Mouse (Mus musculus) left cerebral cortex, postnatal 25 days (tissue): ENCODE measurements at regions not wholly inside any gene's neighbourhood (a gene's known extent, or its start where the extent isn't known, plus 50 kb on each side); places are given as distances from the start of the nearest gene placed in this dataset.
A peak's percentile ranks its signal among the peaks of the same experiment; 100 is the strongest.

Source experiments
- DNase-seq, 2 experiments: peaks; one replicate each; pipeline ENCODE4 v3.0.0; 2022; ENCODE audit warnings: low spot score in 2 of 2, mixed read lengths in 1 of 2
- intact Hi-C: fragments of 180-260 bp; cut with DNase I; formaldehyde crosslinking; loops from one replicate; pipeline ENCODE4 v1.15.1; 2025

DNA sequence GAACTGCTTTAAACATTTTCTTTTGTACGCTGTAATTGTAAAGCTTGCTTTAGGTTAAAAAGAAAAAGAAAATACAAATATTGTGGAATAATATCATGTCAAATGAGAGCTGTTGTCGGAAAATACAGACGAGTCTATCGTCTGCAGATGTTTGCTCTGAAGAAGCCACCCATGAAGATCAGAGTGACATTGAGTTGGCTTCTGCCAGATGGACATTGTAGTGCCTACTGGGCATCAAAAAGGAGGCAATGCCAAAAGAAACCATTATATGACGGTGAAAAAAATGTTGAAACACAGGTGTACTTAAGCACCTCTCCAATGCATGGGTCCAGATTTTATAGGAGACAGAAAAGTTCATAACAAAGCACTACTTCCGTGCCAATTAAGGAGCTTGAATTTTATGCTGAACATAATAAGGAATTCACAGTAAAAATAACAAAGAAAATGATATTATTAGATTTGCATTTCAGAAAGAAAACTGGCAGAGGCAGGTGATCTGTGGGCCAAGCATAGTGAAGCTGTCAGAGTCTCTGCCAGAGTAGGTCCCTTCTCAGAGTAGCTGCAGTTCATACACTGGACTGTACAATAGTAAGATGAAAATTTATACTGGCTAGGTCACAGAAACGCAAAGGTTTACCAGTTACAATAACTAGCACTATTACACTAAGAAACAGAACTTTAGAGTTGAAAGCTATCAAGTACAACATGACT is 718.9 kb downstream of the Dach1 start:
- intact Hi-C loops: no loop called here
- no peak for DNase-seq

DNA sequence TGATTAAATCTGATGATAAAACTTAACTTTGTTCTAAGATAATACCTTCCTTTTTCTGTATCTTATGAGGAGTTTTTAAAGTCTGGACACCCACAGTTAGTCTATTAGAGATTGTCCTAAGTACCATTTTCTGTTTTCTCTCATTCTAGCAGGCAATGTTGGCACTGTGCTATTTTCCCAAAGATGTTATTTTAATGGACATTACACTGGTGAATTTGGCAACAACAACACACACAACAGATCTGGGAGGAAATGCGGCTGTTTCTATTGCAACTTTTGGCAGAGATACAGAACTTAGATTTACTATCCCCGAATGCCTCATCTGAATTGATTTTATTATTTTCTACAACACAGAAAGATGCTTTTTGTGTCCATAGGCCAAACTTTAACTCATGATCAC is 720.9 kb downstream of the Dach1 start:
- intact Hi-C loops: no loop called here
- no peak for DNase-seq

DNA sequence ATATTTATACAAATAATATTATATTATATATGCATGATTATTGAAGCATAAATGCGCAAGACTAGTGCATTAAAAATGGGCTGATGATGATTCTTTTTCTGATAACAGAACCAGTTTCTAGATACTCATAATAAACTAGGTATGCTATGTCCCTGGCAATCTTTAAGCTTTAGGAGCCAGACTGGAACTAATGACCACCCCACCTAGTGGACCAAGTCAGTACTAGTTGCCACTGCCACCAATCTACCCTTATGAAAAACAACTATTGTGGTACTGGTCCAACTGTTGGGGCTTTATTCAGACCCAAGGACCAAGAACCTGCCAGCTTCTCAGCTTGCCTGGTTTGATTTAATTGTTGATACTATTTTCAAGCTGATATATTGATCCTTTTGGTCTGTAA is 722.8 kb downstream of the Dach1 start:
- DNase-seq: no peak
- intact Hi-C loops: no loop called here

DNA sequence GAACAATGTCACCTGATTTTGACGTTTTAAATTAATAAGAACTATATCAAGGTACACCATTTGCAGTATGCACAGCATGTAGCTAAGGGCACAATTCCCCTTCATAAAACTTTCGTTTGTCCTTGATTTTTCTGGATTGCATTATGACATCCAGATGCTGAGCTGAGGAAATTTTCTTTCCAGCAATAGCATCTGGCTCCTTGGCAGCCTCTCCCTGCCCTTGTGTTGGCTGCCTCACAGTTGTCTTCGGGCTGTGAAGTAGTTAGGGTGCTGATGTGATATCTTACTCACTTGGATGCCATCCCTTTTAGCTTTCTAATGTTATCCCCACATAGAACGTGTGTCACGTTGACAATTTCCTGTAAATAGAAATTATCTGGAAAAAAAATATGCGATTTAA is 729.2 kb downstream of the Dach1 start:
- intact Hi-C loops: no loop called here
- no peak for DNase-seq

DNA sequence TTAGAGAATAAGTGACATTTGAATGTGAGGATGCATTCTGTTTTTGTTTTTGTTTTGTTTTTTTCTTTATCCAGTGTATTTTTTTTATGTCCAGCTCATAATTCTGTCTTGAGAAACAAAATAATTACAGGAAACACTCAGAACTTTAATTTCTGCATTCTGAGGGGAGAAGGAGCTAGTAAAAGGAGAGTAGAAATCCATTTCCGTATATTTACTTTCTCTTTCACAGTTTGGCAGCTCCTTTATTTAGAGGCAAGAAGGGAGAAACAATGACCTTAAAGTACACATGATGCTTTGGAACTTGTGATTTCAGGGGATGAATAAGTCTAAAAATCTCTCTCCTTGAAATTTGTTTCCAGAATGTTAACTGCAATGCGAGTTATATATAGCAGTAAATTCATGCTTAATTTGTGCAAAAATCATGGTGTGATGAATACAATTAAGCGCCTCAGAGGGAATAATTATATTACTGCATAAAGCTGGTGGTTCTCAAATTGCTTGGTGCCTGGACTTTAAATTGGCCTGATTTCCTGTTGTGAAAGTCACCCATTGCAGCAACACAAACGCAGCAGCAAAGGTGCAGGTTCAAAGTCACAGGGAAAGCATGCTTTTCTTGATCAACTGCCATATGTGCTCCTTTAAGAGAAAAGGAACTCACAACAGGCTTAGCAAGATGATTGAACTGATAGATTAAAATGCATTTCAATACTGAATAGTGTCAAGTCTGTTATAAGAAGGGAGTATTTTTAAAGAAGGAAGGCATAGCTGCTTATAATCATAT is 733.9 kb downstream of the Dach1 start:
- intact Hi-C loops: no loop called here
- peak in 1 of 2 experiments; percentile 29 for DNase-seq

DNA sequence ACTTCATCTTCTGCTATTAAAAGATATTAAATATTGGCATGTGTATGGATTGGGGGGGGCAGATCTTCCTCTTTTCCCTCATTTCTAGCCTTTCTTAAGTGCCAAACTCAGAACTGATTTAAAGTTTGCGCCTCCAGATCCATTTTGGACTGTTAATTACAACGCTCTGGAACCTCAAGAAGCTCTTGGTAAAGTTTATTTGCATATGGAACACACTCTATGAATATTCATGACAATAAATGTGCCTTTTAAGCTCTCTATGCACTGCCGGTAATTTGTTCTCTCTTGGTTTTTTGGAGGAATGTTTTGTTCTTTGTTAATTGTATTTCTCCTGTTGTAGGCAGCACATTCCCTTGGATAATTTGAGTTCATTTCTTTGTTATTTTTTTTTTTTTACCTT is 738.3 kb downstream of the Dach1 start:
- peak in 1 of 2 experiments; percentile 4 for DNase-seq
- intact Hi-C loops: no loop called here

DNA sequence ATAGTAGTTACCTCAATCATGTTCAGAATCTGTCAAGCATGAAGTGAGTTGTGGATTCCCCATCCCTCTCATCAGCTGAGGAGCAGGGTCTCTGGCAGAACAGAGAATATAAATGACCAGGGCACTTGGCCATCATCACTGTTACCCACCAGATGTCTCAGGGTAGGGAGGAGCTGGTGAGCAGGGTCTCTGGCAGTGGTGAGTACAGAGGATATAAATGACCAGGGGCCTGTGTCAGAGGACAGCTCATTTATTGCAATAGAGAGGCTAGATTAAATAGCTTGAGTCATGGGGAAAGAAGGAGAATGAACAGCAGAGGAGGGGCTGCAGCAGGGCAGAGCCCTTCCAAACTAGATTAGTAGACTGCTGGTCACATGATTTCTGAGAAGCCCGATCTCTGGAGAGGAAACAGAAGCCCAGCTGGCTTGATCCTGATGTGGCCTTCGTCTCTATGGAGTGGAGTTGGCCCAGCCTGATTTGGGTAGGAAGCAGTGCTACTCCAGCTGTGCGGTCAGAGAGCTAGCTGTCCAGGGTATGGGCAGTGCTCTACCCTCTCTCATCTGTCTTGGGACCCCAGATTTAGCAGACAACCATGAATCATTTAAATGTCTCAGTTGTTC is 766.3 kb downstream of the Dach1 start:
- DNase-seq: no peak

DNA sequence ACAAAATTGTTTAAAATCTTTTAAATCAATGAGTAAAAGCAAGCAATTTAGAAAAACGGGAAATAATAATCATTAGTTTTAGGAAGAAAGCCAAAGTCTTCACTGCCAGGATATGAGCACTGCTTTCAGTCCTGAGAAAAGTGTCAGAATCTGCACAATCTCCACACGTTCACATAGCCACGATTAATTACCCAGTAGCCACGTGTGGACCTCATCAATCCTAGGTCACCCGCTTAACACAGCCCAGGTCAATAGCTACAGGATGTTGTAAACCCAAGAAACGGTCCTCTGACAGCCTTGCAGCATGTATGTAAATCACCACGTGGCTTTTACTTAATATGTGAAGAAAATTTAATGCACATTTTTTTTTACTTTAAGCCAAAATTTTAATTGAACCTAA is 773.2 kb downstream of the Dach1 start:
- intact Hi-C loops: no loop called here
- no peak for DNase-seq

More for the DNA sequence above, 766.3 kb downstream of the Dach1 start:
- intact Hi-C loops: no loop called here

DNA sequence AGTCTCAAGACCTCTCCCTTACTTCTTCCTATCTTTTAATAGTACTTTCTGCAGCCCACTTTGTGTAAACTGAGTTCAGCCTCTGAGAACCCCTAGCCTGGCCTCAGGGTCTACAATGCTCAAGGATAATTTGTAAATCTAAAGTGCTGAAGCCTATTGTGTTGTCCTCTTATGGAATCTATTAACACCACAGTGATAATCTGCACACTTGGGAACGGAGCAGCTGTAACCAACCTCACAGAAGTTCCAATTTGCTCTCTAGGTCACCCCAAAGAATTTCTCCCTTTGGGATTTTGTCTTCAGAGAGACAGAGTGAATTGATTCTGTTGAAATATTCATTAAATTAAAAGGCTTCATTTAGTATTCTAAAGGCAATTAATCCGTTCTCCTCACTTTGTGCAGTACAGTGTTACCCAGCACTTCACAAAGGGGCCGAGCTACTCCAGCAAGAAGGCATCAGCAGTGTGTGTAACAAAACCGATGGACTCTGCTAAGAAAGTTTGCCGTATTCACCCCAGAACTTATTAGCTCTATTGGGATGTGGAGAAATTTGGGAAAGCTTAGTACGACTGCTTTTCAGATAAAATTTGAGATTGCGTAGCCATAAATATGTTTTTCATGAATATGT is 773.7 kb downstream of the Dach1 start:
- intact Hi-C loops: no loop called here
- DNase-seq: no peak

DNA sequence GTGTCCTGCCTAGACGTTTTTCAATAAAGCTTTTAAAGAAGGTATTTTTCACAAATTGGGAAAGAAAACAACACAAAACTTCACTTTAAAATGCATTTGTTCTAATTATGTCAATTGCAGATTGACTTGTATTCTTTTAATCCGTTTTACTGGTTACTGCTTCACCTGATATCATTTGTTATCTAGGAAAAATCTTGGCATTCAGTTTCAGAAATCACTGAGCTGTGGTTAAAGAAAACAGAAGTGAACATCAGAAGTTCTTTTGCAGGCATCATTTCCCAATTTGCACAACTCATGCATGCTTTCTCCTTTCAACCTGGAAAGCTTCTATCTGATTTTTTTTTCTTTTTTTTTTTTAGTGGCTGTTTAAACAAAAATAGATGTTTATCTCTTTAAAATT is 780.6 kb downstream of the Dach1 start:
- intact Hi-C loops: no loop called here
- no peak for DNase-seq

DNA sequence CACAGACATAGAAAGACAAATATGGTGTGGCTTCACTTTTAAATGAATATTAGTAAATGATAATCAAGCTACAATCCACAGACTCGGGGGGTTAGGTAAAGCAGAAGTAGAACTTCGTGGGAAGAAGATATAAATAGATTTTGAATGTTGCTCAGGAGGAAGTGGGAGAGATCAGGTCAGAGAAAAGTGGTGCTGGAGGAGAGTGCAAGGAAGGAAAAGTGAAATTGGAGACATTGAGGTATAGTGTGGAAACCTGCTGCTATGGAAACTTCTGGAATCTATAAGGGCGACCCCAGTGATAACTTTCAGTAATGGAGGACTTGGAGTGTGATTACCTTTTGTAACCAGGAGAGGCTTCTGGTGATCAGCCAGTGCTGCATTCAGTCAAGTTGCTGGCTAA is 789.4 kb downstream of the Dach1 start:
- intact Hi-C loops: no loop called here
- DNase-seq: no peak

DNA sequence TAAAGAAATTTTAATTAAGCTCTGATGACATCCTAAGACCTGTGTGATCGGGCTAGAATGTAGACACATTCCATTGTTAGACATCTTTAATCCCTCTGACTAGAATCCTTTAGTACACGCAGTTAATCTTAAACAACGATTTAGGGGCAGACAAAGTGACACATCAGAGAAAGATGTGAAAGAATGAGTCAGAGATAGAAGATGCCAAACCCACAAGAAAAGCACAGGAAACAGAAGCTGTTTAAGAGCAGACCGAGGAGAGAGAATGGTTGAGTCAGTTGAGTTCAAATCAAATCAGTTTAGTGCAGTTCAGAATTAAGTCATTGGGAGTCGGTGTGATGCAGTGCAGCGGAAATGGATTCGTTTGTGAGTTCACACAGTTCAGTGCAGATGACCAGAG is 812.6 kb downstream of the Dach1 start:
- intact Hi-C loops: no loop called here
- DNase-seq: peak in 1 of 2 experiments; percentile 53

DNA sequence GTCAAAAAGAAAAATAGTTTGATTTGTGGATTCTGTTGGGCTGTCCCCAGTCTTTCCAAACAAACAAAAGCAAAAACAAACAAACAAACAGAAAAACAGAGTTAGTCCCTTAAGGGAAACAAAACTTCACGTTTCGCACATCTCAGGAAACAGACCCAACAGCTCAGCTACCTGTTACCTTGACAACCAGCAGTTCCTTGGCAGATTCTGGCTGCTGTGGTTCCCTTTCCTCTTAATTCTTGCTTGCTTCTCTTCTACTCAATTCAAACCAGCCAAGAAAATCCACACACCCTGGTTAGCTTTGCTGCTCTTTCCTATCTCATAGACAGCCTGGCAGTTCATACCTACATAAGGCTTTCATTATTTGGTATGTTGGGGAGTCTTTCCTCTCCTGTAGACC is 821.6 kb downstream of the Dach1 start:
- intact Hi-C loops: no loop called here
- no peak for DNase-seq

DNA sequence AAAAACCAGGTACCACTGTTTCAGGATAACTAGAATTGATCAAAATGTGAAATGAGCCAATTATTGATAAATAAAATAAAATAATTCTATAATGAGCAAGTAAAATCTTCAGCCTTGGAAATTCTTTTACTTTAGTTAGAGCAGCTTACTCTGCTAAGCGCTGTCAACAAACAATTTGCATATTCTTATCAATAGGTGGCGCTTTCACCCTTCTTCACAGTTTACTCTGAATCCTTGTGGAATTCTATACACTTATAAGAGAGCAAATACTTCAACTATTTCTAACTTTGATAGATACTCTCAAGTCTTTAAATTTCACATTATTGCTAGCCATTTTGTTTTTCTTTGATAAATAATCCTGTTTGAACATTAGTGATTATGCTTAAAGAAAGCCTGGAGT is 812.5 kb upstream of the Klhl1 start:
- DNase-seq: peak; percentile 6 to 38
- intact Hi-C loops: loop anchor here (5.0 to 10.0 kb wide), 3 partner anchors 851 to 1691 kb away; no protein-coding TSS in a partner anchor

DNA sequence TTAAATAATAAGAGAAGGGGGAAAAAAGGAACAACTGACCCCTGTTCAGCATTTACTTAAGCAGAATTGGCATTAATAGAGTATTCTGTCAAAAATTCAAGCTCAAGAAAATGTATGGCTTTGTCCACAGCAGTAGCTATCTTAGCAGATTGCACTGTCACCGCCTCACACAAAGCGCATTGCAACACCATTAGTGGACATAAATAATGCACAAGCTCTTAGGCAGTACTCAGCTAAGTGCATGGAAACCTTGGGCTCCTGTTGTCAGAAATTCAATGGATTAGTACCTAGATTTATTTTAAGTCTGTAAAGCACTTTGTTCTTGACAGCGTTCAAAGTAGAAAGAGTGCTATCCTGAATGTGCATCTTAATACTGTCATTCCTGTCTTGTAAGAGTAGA is 811.1 kb upstream of the Klhl1 start:
- intact Hi-C loops: loop anchor here (5.0 to 10.0 kb wide), 3 partner anchors 852 to 1692 kb away; no protein-coding TSS in a partner anchor
- no peak for DNase-seq

DNA sequence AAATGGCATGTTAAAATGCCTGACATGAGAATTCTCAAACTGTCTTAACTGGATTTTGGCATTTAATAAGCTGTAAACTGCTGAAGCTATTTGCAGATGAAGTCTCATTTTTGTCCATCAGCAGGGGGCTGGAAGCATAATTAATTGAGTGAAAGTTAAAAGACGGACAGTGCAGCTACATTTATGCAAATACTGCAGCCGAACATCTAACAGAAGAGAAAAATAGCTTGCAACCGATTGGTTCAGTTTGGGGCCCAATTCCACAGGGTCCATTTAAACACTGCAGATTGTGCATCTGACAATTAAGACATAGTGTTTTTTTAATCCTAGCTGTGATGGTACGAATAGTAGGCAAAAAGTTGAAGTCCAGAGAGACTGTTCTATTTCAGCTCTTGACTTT is 774.2 kb upstream of the Klhl1 start:
- DNase-seq: no peak
- intact Hi-C loops: no loop called here

DNA sequence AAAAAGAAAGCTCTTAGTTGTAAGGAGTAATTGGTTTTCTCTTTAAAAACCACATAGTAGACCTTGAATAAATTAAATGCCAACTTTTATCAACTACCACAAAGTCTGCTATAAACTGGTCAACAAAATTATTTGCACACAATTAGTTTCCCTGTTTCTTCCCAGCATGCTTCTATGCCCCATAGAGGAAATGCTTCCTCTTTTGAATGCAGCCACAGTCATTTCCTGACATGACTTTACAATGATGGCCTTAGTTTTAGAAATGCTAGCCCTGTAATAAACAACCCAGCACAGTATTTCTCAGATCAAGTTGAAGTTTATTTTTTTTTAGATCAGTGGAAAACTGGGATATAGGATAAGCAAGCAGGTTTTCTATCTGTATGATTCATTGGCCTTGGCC is 768.5 kb upstream of the Klhl1 start:
- no peak for DNase-seq
- intact Hi-C loops: no loop called here

DNA sequence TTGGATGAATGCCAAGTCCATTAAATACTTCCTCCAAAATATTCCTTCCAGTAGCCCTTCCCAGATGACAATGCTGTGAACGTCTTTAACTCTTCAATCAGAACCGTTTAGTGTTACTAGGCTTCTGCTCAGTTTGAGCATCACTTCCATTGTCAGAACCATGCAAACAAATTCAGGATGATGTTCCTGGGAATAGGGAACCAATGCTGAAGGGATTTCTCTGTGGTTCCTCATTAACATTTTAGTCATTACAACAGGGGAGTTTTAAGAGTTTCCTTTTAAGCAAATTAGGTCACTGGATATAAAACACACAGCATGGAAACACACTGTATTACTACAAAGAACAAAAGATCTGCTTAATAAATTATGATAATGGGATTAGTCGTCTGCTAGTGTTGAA is 739.6 kb upstream of the Klhl1 start:
- intact Hi-C loops: no loop called here
- DNase-seq: no peak
